Mouse (Mus musculus) cerebellum, adult 11 months (tissue): Measurements from ENCODE around the gene Myom3.
A peak's percentile ranks its signal among the peaks of the same experiment; 100 is the strongest.

ENCODE experiments used
- DNase-seq: peaks from one replicate; pipeline ENCODE4 v3.0.0; 2022

The Myom3 gene

DNA sequence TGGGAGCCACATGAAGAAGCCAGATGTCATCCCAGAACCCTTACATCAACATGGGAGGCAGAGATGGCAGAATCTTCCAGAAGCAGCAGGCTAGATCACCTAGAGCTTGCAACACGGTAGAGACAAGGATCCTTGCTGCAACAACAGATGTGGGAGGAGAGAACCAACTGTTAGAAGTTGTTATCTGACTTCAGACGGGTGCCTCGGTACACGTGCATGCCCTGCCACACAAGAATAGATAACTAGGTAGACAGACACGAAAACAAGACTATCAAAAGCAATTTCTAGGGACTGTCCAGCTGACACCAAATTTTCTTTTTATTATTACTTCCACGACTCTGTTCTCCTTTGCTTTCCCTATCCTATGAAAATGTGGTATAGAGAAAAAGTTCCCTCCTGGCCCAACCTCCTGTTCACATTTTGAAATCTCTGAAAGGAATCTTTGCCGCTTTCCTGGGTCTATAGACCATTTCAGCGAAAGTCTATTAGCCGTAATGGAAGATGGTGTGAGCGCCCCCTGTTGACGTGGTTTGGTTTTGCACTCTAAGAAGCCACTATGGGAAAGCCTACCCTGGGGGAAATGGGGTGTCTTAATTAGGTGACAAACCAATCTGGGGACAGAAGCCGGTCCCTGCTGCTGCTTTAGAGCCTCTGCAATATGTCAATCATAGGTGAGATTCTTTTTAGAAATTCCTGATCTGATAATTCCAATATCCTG lies 57.5 kb downstream of the Myom3 start:
- DNase-seq = no peak

DNA sequence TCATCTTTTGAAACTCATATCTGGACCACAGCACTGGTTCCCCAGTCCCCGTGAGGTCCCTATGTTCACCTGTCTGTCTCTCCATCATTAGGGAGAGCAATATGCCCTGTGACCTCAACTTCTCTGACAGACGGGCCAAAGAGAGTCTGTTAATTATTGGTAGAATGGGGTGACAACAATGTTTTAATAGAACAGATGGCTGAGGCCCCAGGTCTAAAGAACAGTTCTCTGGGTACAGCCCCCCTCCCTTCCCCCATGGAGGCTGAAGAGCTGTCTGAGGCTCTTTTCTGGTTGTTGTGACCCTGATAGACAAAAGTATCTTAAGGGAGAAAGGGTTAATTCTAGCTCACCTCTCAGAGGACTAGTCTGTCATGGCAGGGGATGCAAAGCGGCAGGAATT lies 58.9 kb downstream of the Myom3 start:
- no peak for DNase-seq

DNA sequence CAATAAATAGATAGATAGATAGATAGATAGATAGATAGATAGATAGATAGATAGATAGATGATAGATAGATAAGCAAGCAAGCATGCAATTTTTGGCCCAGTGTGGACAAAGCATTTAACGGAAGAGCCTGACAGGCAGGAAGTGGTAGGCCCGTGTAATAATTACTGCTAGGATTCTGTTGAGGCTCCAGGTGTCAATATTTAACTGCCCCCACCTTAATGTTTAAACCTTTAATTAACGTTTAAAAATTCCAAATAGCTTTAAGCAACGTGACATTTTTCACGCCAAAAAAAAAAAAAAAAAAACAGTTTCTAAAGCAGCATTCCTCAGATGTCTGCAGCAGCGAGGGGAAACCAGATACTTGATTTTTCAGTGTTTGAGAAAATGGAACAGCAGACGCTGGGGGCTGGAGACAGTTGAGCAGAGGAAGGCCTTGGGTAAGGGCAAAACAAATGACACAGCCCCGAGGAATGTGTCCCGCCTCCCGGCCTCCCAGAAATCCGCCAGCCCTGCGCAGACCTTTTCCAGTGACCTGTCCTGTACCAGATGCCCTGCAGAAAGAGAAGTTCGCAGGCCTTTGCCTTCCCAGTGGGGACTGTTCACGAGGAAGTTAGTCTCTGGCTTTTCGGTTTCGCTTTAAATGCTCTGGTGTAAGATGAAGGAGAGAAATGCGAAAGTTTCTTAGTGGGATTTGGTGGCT lies 60.5 kb downstream of the Myom3 start:
- DNase-seq = no peak

DNA sequence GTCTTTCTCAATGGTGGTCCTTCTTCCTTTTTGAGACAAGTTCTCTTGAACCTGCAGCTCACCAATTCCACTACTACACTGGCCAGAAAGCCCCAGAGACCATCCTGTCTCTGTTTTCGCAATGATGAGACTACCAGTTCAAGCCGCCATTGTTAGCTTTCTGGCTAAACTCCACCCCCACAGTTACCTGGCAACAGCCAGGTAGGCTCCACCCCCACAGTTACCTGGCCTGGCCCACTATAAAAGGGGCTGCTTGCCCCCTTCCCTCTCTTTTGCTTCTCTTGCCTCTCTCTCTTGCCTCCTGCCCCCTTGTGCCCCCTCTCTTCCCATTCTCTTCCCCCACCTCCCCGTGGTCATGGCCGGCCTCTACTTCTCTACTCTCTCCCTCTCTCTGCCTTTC lies 62.3 kb downstream of the Myom3 start:
- DNase-seq = no peak

DNA sequence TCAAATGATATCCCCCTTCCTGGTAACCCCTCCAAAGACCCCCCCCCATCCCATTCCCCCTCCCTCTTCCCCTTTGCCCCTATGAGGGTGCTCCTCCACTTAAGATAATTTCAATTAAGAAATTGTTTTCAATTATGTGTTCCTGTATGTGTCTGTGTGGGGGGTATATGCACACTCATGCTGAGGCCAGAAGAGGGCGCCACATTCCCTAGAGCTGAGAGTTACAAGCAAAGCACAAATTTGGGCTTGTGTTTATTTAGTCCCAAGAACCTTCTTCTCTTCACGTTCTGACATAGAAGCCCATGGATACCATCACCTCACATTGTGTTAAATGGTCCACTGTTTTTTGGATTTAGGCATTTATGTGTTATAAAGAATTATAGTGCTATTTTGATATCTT lies 63.8 kb downstream of the Myom3 start:
- no peak for DNase-seq

DNA sequence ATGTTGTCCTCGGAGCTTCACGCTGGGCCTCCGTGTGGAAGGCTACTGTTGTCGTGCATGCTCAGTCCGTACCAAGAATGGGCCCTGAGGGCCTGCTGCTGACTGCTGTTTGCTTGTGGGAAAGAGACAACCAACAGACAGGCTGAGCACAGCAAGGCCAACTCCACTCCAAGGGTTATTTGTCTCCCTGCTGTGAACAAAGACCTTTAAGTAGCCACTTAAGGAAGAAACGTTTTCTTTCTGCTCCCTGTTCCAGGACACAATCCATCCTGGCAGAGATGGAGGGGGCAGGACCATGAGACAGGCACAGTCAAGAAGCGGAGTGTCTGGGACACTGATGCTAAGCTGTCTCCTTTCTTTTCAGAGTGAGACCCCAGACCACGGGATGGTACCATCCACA lies 64.7 kb downstream of the Myom3 start:
- no peak for DNase-seq

DNA sequence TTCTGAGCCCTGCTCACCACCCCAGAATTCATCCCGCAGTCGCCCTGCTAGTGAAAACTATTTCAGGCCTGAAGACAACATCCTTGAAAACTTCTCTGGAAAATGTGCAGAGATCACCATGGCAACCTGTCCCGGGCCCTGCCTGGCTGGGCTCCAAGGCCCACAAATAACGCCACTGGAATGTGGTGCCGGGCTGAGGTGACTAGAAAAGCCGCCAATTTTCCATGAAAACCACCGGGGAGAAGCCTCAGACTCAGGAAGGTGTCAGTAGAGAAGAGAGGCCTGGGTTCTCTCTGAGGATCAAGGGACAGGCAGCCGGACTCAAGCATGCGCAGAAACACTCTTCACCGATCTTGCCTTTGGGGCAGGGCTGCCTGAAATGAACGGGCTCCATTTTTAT lies 69.0 kb downstream of the Myom3 start:
- DNase-seq = no peak

DNA sequence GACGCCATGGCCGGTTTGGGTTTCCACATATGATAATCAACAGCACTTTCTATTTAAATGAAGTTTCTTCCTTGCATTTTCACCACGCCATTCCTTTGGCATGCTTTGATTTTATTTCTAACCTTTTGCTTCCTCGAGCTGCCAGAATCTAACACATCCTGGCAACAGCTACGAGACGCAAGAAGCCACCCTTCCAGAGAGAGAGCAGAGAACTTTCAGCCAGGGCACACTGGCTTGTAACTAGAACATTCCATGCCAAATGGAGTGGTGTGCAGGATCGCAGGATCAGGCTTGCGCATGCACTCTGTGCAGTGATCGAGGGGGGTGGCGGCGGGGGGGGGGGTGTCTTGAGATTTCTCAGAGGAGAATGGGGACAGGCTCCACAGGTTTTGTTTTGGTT lies 72.6 kb downstream of the Myom3 start:
- no peak for DNase-seq

DNA sequence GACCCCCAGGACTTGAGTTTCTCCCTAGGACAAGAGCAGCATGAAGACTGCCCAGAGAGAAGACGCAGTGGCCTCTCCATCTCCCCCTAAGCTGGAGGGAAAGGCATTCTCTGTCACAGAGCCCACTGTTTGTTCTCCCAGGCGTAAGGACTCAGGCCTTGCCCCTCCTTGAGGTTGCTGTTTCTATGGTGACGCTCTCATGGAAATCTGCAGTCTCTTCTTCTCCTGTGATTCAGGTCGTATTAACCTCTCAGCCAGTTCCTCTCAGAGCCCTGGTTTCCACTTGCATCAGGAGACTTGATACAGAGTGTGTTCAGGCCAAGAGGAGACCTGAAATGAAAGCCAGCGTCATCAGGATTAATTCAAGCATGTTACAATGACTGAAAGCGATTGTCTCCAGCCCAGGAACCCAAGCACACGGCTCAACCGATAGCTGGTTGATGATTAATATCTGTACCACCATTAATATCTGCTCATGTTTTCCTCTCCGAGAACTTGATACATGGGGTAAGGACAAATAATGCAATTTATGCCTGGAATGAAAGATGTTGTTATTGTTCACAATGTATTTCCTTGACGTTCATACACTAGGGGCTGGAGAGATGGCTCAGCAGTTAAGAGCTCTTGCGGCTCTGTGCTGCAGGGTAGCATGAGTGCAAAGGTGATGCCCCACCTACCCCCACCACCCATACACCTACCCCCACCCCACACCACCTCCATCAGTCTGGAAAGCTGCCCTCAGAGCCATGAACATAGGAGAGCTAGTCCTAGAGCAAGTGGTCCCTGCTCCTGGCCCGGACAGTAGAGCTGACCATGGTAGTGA lies 74.0 kb downstream of the Myom3 start:
- no peak for DNase-seq

DNA sequence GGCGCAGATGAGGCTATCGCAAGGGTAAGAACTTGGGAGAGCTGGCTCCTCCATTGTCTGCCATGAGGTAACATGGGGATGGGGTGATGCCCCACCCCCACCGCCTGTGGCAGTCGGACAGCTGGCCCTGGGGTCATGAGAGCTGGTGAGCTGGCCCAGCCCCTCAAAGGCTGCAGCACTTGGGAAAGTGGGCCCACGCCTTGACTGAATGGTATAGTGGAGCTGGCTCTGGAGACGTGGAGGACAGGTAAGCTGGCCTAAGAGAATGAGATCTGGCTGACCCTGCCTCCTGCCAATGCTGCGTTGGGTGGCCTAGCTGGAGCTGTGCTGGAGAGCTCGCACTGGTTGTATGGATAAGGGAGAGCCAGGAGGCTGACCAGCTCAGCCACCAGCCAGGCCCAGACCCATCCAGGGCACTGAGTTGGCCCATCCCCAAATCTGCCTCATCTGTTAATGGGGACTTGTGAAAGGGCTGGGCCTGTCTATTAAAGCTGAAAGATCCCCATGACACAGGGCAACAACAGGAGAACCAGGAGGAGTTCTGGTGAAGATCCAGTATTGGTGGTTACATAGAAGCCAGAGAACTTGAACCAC lies 74.7 kb downstream of the Myom3 start:
- DNase-seq = no peak

DNA sequence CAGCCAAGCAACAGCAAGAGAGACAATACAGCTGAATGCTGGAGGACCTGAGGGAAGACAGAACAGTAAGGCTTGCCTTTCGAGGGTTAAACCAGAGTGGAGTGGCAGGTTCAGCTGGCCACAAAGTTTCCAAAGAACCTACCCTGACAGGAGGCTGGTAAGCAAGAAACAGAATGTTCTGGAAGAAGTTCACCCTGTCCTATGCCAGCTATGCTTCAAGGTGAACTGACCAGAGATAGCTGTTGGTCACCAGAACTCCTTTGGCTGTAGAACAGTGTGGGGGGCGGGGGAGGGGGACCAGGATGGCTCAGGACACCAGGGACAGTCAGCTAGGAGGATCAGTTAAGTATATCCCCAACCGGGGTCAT lies 79.4 kb downstream of the Myom3 start:
- DNase-seq = no peak

DNA sequence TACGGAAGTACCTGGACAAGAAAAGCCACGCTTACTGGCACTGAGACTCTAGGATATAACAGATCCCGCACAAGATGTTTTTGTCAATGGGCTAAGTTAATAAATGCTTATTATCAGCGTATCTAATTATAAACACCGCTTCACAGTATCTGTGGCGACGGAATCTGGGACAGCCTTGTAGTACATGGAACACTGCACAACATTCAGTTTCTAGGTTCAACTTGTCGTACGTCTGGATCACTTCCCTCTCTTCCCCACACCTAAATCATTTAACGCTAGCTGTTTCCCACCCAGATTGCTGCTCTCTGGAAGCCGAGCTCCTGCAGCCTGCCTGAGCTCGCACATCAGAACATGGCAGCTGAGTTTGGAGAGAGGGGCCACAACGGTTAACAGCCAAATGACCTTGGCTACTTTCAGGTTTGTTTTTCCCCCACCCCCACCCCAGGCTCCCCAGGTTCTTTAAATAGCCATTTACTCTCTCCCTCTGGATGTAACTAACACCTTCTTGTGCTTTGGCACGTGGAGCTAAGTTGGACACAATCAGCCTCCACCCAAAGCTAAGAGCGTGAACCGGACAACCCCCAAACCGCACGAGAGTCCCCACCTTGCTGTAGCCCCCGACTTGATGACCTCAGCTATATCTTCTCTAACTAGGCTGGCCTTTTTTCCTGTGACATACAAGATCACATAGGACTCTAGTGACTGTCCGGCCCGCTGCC lies 79.9 kb downstream of the Myom3 start:
- no peak for DNase-seq

DNA sequence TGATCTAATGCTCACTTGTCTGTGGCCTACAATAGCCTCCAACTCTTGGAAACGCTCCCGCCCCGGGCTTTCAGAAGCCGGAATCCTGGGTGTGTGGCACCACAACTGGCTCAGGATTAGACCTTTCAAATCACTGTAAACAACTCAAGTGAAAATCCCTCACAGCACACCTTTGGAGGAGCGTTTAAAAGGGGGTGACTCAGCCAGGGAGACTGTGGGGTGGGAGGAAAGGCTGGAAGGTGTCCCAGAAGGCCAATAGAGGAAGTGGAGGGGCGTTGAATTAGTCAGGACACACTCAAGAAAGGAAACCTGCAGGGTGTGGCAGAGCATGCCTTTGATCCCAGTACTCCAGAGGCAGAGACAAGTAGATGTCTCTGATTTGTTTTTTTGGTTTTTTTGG lies 84.9 kb downstream of the Myom3 start:
- no peak for DNase-seq

DNA sequence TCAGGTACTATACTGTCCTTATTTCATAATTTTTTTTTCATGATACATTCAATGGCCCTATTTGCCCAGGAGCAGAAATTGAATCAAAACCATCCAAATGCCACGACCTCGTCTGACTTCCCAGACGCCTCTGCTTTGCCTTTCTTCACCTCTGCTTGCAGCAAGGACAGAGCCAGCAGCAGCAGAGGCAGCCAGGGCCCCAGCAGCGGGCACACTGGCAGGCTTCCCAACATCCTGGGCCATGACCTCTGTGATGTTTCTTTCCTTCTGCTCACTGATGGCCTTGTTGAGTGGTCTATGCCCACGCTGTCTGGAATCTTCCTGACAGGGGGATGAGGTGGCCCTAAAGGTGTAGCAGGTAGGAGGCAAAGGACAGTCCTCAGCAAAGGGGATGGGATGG lies 88.1 kb downstream of the Myom3 start:
- no peak for DNase-seq

DNA sequence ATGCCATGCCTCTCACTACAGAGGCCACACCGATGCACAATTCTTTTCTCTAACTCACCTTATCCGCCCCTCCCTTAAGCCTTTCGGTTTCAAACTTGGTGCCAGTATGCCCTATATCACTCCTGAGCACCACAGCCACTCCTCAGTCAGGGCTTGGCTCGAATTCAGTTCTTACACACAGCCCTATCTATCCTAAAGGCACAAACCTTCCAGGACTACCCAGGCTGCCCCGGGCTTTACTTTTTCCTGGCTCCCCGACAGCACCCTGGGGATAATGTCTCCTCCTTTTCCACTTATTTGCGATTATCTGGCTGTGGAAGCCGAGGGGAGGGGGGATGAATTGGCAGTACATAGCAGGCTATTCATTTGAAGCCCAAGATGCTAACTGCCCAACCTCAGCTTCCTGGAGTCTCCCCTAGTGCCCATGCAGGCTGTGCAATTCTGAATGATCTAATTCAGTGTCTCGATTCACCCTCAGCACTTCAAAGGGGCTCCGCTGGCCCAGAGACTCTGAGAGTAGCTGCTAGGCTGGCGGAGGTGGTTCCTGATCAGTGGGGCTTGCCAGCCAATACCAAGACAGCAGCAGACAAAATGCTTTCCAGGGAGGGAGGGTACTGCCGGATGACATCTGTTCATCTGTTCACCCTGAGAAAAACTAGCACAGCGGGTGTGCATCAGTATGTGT lies 91.0 kb downstream of the Myom3 start:
- DNase-seq = peak; percentile 7

DNA sequence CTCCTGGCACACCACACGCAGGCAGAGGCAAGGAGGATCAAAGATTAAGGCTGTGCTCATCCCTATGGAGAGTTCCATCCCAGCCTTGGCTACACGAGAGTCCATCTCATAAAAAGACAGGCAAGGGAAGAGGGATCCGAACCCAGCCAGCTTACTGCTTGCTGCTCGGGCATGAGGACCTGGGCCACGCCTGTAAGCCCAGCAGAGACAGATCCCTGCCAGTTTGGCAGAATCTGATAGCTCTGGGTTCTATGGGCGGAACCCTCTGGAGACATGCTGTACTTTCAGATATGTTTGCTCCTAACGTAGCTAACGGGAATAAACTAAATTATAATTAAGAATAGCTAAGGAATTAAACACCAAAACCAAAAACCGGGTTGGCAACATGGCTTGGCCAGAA lies 92.4 kb downstream of the Myom3 start:
- DNase-seq = no peak

DNA sequence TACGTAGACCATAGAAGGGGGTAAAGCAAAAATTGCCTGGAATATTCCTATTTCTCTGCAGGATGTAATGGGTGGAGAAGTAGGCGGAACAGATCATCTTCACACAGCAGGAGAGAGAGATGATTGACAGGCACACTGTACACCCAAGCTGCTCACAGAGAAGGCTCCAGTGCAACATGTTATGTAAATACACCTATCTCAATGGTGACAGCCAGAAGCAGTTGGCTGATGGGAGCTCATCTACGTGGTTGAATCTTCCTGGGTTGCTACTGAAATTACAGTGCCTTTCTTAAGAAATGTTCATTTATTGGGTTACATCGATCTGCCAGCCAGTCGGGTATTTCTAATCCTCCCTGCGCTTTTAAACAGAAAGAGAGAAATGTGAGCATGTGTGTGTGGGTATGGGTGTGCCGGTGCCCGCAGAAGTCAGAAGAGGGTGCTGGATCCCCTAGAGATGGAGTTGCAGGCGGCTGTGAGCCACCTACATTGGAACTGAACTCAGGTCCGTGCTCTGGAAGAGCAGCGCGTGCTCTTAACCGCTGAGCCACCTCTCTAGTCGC lies 94.6 kb downstream of the Myom3 start:
- DNase-seq = no peak

DNA sequence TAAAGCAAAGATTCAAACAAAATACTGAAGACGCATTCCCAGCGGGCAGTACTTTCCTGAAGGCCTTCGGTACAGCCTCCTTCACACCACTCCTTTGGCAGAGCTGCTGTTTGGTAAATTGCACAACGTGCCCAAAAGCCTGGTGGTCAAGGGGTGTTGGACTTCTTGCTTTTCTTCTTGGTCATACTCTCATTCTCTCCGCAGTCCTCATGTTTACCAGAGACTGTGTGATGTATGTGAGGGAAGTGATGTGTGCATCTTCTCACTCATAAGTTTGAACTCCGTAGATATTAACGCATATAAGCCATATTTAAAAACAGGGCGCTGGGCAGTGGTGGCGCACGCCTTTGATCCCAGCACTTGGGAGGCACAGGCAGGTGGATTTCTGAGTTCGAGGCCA lies 95.1 kb downstream of the Myom3 start:
- no peak for DNase-seq

DNA sequence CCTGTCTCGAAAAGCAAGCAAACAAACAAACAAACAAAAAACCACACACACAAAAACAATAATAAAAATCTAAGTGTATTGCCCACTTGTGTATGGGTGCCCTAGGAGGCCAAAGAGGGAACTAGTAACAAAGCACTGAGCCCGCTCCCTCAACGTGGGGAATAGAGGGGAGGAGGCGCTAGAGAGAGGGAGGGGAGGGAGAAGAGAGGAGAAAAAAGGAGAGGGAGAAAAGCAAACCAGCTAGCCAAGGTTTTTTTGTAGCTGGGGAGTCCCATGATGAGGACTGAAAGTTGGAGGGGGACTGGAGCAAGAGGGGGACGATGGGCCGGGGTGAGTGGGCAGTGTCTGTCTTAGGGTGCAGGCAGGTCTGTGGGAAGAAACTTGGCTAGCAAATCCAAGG lies 95.6 kb downstream of the Myom3 start:
- DNase-seq = no peak

DNA sequence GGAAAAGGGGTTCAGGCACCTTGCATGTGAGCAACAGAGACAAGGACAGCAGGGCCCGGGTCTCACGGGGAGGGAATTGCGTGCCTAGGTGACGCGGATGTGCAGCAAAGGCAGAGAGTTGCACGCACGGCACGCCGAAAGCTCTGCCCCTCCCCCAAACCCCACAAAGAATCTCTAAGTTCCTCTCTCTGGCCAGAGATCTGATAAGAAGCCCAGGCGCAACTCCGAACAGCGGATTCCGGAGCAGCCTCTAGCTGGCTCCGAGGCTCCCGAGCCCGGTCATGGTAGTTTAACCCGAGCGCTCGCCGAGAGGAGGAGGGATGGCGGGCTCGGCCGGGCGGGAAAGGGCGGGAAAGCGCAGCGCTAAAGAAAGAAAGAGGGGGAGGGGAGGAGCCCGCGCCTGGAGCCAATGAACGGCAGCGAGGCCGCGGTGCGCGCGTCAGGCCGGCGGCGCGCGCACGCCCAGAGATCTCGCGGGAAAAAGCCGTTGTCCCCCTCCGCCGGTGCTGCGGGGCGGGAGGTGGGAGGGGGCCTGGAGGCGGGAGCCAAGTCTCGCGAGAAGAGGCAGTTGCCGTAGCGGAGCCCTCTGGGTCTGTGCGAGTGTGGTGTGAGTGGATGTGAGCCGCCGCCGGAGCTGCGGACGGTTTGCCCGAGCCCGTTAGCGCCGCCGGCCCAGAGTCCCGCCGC lies 96.2 kb downstream of the Myom3 start, which contains the start of gene Srsf10:
TSS of gene Srsf10 (plus strand) at position 212 of the 687 bp plus-strand sequence.
- DNase-seq = peak; percentile 94
